Comparison of ENCODE assay signal across 24 mouse cellular contexts in genomic region chr7:127190672-127191071, GRCm38 (mm10). TPM values are rescaled to one million over a fixed set of nuclear protein-coding genes. Genes with fewer than 3 reads are reported as not detected.
"Had no signal": no experiment of that assay in that cellular context is flagged by ENCODE, and none has a peak within 500 bp of the region (broad histone marks: within the 10 kb centered on the region; RNA-seq: fewer than 3 reads in every experiment).

No protein-coding gene starts in this region.

- H3K27me3 ChIP-seq: heart, embryonic 13.5 days; heart, embryonic 15.5 days; hindbrain, embryonic 13.5 days; hindbrain, embryonic 15.5 days; intestine, embryonic 15.5 days; limb, embryonic 13.5 days; limb, embryonic 15.5 days; liver, embryonic 13.5 days had no signal

- H3K27ac ChIP-seq: gastrocnemius, adult 2 months; heart, adult 2 months; heart, embryonic 13.5 days; heart, embryonic 15.5 days; hindbrain, embryonic 13.5 days; hindbrain, embryonic 15.5 days; hindbrain, postnatal 0 days; intestine, embryonic 15.5 days; limb, embryonic 13.5 days; limb, embryonic 15.5 days; liver, embryonic 13.5 days had no signal

- DNase-seq: gastrocnemius, adult 2 months; gastrocnemius, postnatal 14 days; gastrocnemius, postnatal 36 days; heart, adult 11 months; heart, adult 2 months; heart, postnatal 14 days; heart, postnatal 36 days; kidney, adult 18-20 months; kidney, adult 8-10 months; kidney, postnatal 10 days; kidney, postnatal 25 days; kidney, postnatal 4 days; layer of hippocampus, adult 9-11 months; layer of hippocampus, postnatal 36 days; left cerebral cortex, postnatal 4 days; liver, embryonic 13.5 days had no signal

- H3K4me3 ChIP-seq: gastrocnemius, adult 2 months; heart, adult 2 months; heart, embryonic 13.5 days; heart, embryonic 15.5 days; hindbrain, embryonic 13.5 days; hindbrain, embryonic 15.5 days; intestine, embryonic 15.5 days; limb, embryonic 13.5 days; limb, embryonic 15.5 days; liver, embryonic 13.5 days had no signal

RNA-seq across cellular contexts. Expression of gene Mylpf, which starts 18.0 kb away (rescaled TPM):
- total RNA-seq: hindbrain, postnatal 0 days had no signal
